Mouse (Mus musculus) kidney, adult 2 months (tissue): ENCODE measurements around the gene Gpr107.

Experiments
- CTCF ChIP-seq: fragments of 200-500 bp; conservative IDR thresholded peaks from 2 replicates; pipeline ENCODE4 v1.5.1; 2011; ENCODE audit warnings: low read depth, mild to moderate bottlenecking, control low read depth, low read length, moderate library complexity, mixed read lengths; ENCODE audit not compliant: insufficient read depth, insufficient read length
- POLR2A ChIP-seq: fragments of 200-500 bp; IDR thresholded peaks from one replicate; pipeline ENCODE4 v1.6.1; 2011; ENCODE audit warnings: low read depth, low read length, control low read depth

- TF ChIP-seq POLR2A (no peak), CTCF (no peak)
Observed at GRCm38 (mm10) chr2:31246251-31246971, 94.3 kb downstream of the Gpr107 start.
